Mouse (Mus musculus) liver, embryonic 14.5 days (tissue): Measurements from ENCODE around the gene Wars2.

ENCODE experiments used
- CTCF ChIP-seq: IDR thresholded peaks from 2 replicates; pipeline ENCODE4 v1.5.1; 2016; ENCODE audit warnings: antibody characterized with exemption, low read depth, control low read depth
- EP300 ChIP-seq: IDR thresholded peaks from 2 replicates; pipeline ENCODE4 v1.6.1; 2016; ENCODE audit warnings: antibody characterized with exemption, low read depth

DNA sequence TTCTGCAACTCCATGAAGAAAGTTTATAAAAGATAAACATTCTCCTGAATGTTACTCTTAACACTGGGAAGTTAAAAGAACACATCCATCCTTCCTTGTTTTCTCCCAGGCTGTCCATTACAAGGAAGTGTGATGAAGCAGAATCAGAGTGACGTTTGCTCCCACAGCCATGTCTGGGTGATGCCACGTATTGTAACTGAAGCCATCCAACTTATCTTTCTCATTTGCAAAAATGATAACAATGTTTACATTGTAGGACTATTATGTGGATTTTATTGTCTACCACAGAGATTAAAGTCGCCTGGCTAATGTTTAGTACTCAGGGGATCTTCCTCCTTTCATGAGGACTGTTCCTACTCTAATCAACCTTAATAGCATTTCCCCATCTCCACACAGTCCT is 8.2 kb downstream of the Wars2 start:
- TF ChIP-seq CTCF, result no peak
- TF ChIP-seq EP300, result no peak
